Mouse (Mus musculus): ENCODE data around the gene Col8a2.

DNA sequence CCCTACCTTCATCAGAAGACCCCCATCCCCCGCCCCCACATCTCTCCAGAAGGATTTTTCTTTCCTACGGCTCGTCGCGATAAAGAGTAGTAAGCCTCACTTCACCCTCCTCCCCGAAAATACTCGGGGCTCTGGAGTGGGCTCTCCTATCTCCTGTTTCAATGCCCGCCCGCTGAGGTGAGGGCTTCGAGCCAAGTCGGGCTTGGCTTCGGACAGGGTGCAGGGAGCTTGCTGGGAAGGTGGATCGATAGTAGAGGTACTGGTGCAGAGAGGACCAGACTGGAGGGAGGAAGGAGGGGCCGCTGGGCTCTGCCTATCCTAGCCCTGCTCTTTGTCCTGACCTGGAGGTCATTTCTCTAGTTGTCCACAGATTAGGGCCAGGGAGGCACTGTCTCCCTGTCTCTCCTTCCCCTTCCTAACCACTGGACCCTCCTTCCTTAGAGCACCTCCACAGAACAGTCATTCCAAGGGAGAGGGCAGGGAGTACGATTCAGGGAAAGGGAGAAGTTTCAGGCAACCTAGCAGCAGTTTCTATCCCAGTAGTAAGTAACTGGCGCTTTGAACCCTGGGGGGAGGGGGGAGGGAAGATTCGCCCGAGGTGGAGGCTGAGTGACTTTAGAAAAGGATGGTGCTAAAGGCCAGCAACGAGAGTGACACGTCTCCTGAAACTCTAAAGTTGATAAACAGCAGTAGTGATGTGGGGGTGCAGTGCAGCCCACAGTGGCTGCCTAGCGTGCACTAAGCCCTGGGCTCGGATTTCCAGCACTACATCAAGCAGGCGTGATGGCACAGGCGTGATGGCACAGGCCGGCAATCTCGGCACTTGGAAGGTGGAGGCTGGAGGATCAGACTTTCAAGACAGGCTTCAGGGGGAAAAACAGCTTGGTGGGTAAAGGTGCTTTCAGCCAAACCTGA is 29.4 kb upstream of the Col8a2 start:
- TF ChIP-seq POLR2AphosphoS5 (IDR thresholded peaks at IDR 0.05; ENCODE audit: insufficient replicate concordance, low read depth, low read length) = no peak
- no peak for TF ChIP-seq CTCF (IDR thresholded peaks at IDR 0.05; ENCODE audit: low read depth, low read length)
